Mouse (Mus musculus): Measurements from ENCODE around the gene Tmem53. TPM values are rescaled to one million over a fixed set of nuclear protein-coding genes. Genes with fewer than 3 reads are reported as not detected.

Gene Tmem53
- polyA plus RNA-seq, 1 experiment from 2014 or later, result 4.9 TPM

- peak overlapping the region; percentile 62 for H3K4me2 ChIP-seq
- 4% methylated on average over 4 of the region's 4 CpGs for WGBS
- peak overlapping the region; percentile 67; the same call in 1 of the 2 replicates for H3K27ac ChIP-seq (ENCODE audit: low read depth, low read length)
- H3K4me1 ChIP-seq (replicated peaks; ENCODE audit: control insufficient read depth, insufficient read depth, low read length), result peaks cover 31% of the 10 kb centered on the region
- peak overlapping the region; percentile 27 for H3K4me3 ChIP-seq (ENCODE audit: low read depth, low read length)
- peak overlapping the region; percentile 20; the same call in 1 of the 2 replicates for H3K9ac ChIP-seq (ENCODE audit: low read depth, low read length)
- no peaks in the 10 kb centered on the region for H3K9me3 ChIP-seq (ENCODE audit: control insufficient read depth, low read length)
- peak; percentile 60 for ATAC-seq (replicated peaks; ENCODE audit: low FRiP score)
- no peaks in the 10 kb centered on the region for H3K36me3 ChIP-seq (ENCODE audit: control insufficient read depth, insufficient read depth, low read length)
- DNase-seq (ENCODE audit: low spot score), result no peak
- peaks cover 34% of the 10 kb centered on the region for H3K27me3 ChIP-seq (replicated peaks; ENCODE audit: control insufficient read depth, insufficient read depth, low read length)
These were observed 61.3 kb downstream of the Tmem53 start for GRCm38 (mm10) chr4:117313085-117313424.

GRCm38 (mm10) chr4:117314849-117315500 lies 63.2 kb downstream of the Tmem53 start:
- WGBS, result 73% methylated on average over 16 of the region's 16 CpGs
- H3K9ac ChIP-seq (ENCODE audit: low read depth, low read length), result no peak overlapping the region
- no peaks in the 10 kb centered on the region for H3K9me3 ChIP-seq (ENCODE audit: control insufficient read depth, low read length)
- H3K36me3 ChIP-seq (ENCODE audit: control insufficient read depth, insufficient read depth, low read length), result no peaks in the 10 kb centered on the region
- no peak overlapping the region for H3K4me3 ChIP-seq (ENCODE audit: low read depth, low read length)
- ATAC-seq (replicated peaks; ENCODE audit: low FRiP score), result no peak
- peaks cover 31% of the 10 kb centered on the region for H3K4me1 ChIP-seq (replicated peaks; ENCODE audit: control insufficient read depth, insufficient read depth, low read length)
- peaks cover 50% of the 10 kb centered on the region for H3K27me3 ChIP-seq (replicated peaks; ENCODE audit: control insufficient read depth, insufficient read depth, low read length)
- no peak for DNase-seq (ENCODE audit: low spot score)
- H3K4me2 ChIP-seq, result no peak overlapping the region
- no peak overlapping the region for H3K27ac ChIP-seq (ENCODE audit: low read depth, low read length)

- no peak for ATAC-seq (replicated peaks; ENCODE audit: low FRiP score)
- 48% methylated on average over 6 of the region's 6 CpGs for WGBS
- Histone ChIP-seq H3K4me1 (replicated peaks; ENCODE audit: control insufficient read depth, insufficient read depth, low read length) (peaks cover 24% of the 10 kb centered on the region), H3K27ac (ENCODE audit: low read depth, low read length) (no peak overlapping the region), H3K27me3 (replicated peaks; ENCODE audit: control insufficient read depth, insufficient read depth, low read length) (peaks cover 47% of the 10 kb centered on the region), H3K4me3 (ENCODE audit: low read depth, low read length) (no peak overlapping the region), H3K4me2 (no peak overlapping the region), H3K9me3 (ENCODE audit: control insufficient read depth, low read length) (no peaks in the 10 kb centered on the region), H3K9ac (ENCODE audit: low read depth, low read length) (no peak overlapping the region), H3K36me3 (ENCODE audit: control insufficient read depth, insufficient read depth, low read length) (no peaks in the 10 kb centered on the region)
- DNase-seq (ENCODE audit: low spot score), result no peak
These were observed 65.0 kb downstream of the Tmem53 start for GRCm38 (mm10) chr4:117316800-117317199.

GRCm38 (mm10) chr4:117317701-117318190 lies 66.0 kb downstream of the Tmem53 start:
- peaks cover 47% of the 10 kb centered on the region for H3K27me3 ChIP-seq (replicated peaks; ENCODE audit: control insufficient read depth, insufficient read depth, low read length)
- 16% methylated on average over 18 of the region's 18 CpGs for whole genome bisulfite sequencing
- ATAC-seq (replicated peaks; ENCODE audit: low FRiP score), result no peak
- no peak overlapping the region for H3K4me3 ChIP-seq (ENCODE audit: low read depth, low read length)
- peaks cover 18% of the 10 kb centered on the region for H3K4me1 ChIP-seq (replicated peaks; ENCODE audit: control insufficient read depth, insufficient read depth, low read length)
- no peak overlapping the region for H3K4me2 ChIP-seq
- H3K9ac ChIP-seq (ENCODE audit: low read depth, low read length), result no peak overlapping the region
- H3K36me3 ChIP-seq (ENCODE audit: control insufficient read depth, insufficient read depth, low read length), result no peaks in the 10 kb centered on the region
- H3K27ac ChIP-seq (ENCODE audit: low read depth, low read length), result no peak overlapping the region
- DNase-seq (ENCODE audit: low spot score), result no peak
- no peaks in the 10 kb centered on the region for H3K9me3 ChIP-seq (ENCODE audit: control insufficient read depth, low read length)

Other genes starting within 250 kb of the Tmem53 start
- gene Eif2b3, start 232.5 kb upstream of the Tmem53 start, polyA plus RNA-seq (2014; fragmentation: Nextera tagmentation; extraction: Ambion mirVana), result 69.9 and 80.4 TPM in 2 replicates
- gene Ptch2, start 155.9 kb upstream of the Tmem53 start, polyA plus RNA-seq (2014; fragmentation: Nextera tagmentation; extraction: Ambion mirVana), result 1.4 and 1.8 TPM in 2 replicates
- 8.3 and 8.5 TPM in 2 replicates for gene Btbd19, start 126.2 kb upstream of the Tmem53 start, polyA plus RNA-seq (2014; fragmentation: Nextera tagmentation; extraction: Ambion mirVana)
- gene Tctex1d4, start 125.2 kb upstream of the Tmem53 start, polyA plus RNA-seq (2014; fragmentation: Nextera tagmentation; extraction: Ambion mirVana), result not detected in 2 replicates
- 2.4 and 2.5 TPM in 2 replicates for gene Plk3, start 118.0 kb upstream of the Tmem53 start, polyA plus RNA-seq (2014; fragmentation: Nextera tagmentation; extraction: Ambion mirVana)
- gene Rps8, start 95.7 kb upstream of the Tmem53 start, polyA plus RNA-seq (2014; fragmentation: Nextera tagmentation; extraction: Ambion mirVana), result 1,349 and 1,481 TPM in 2 replicates
- gene Kif2c, start 69.3 kb upstream of the Tmem53 start, polyA plus RNA-seq (2014; fragmentation: Nextera tagmentation; extraction: Ambion mirVana), result 57.3 and 68.0 TPM in 2 replicates
- gene Armh1, start 174 bp downstream of the Tmem53 start, polyA plus RNA-seq (2014; fragmentation: Nextera tagmentation; extraction: Ambion mirVana), result not detected in 2 replicates
- 63.6 and 70.9 TPM in 2 replicates for gene Rnf220, start 245.1 kb downstream of the Tmem53 start, polyA plus RNA-seq (2014; fragmentation: Nextera tagmentation; extraction: Ambion mirVana)

All from liver, embryonic 11.5 days (tissue).